Mouse (Mus musculus) midbrain, embryonic 13.5 days (tissue): Measurements from ENCODE around the gene Tmem150c. TPM values are rescaled to one million over a fixed set of nuclear protein-coding genes. Genes with fewer than 3 reads are reported as not detected.

Experiments used
- ATAC-seq: fragments of 200-750 bp; cut with Nextera tagmentation; 2 replicates; pipeline ENCODE4 v1.8.0; 2017; ENCODE audit warnings: mild to moderate bottlenecking, moderate TSS enrichment, moderate library complexity
- H3K27ac ChIP-seq: fragments of 300-500 bp; sonication (generic); 2 replicates; pipeline ENCODE4 v1.5.1; 2015; ENCODE audit warnings: inconsistent platforms, mild to moderate bottlenecking, moderate library complexity
- H3K27me3 ChIP-seq: fragments of 300-500 bp; sonication (generic); 2 replicates; pipeline ENCODE4 v1.6.1; 2015; ENCODE audit warnings: mild to moderate bottlenecking, inconsistent platforms
- H3K36me3 ChIP-seq: fragments of 300-500 bp; sonication (generic); 2 replicates; pipeline ENCODE4 v1.6.1; 2015; ENCODE audit warnings: mild to moderate bottlenecking, inconsistent platforms
- H3K4me1 ChIP-seq: fragments of 300-500 bp; sonication (generic); replicated peaks from 2 replicates; pipeline ENCODE4 v1.6.1; 2015; ENCODE audit warnings: inconsistent platforms
- H3K4me2 ChIP-seq: fragments of 300-500 bp; sonication (generic); replicated peaks from 2 replicates; pipeline ENCODE4 v1.6.1; 2015; ENCODE audit warnings: moderate library complexity, mild to moderate bottlenecking, inconsistent platforms
- H3K4me3 ChIP-seq: fragments of 300-500 bp; sonication (generic); replicated peaks from 2 replicates; pipeline ENCODE4 v1.5.1; 2015; ENCODE audit warnings: mild to moderate bottlenecking, inconsistent platforms
- H3K9ac ChIP-seq: fragments of 300-500 bp; sonication (generic); replicated peaks from 2 replicates; pipeline ENCODE4 v1.6.1; 2015; ENCODE audit warnings: mild to moderate bottlenecking, inconsistent platforms
- H3K9me3 ChIP-seq: fragments of 300-500 bp; sonication (generic); 2 replicates; pipeline ENCODE4 v1.6.1; 2016; ENCODE audit warnings: mild to moderate bottlenecking, inconsistent platforms
- WGBS: fragments of 180-500 bp; shearing (Covaris S2); methylation state at CpG from one replicate; pipeline ENCODE4 v1.1.7; 2015; 5-methylcytosine and 5-hydroxymethylcytosine counted together
- polyA plus RNA-seq: library from polyadenylated mRNA; unstranded; fragments of >200 nt; fragmentation: Nextera tagmentation; extraction: Ambion mirVana; gene quantifications from 2 replicates; pipeline ENCODE4 v1.2.1, GENCODE M21; 2015

Gene Tmem150c
- polyA plus RNA-seq, 1 experiment from 2014 or later = 17.7 TPM

DNA sequence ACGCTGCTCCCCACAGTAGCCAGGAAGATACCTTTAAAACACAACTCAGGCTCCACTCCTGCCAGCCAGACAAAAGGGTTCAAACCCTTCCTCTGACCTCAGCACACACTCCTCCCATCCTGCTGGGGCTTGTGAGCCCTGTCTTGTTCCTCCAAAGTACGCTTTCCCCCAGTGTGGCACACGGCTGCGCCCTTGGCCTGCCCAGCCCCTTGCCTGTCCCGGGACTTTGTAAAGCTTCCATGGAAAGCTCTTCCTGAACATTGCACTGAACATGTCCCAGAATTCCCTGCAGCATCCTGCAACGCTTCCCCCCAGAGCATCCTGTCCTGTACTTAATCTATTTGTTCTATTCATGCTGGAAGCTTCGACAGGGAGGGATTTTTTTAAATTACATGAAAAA, 38.4 kb downstream of the Tmem150c start:
- H3K36me3 ChIP-seq = no peaks in the 10 kb centered on the region
- H3K27ac ChIP-seq = peak overlapping the region; percentile 64; the same call in 1 of the 2 replicates
- peak overlapping the region; percentile 30 for H3K4me3 ChIP-seq
- no peak for ATAC-seq
- peaks cover 23% of the 10 kb centered on the region for H3K4me1 ChIP-seq
- H3K9me3 ChIP-seq = no peaks in the 10 kb centered on the region
- H3K27me3 ChIP-seq = no peaks in the 10 kb centered on the region
- H3K4me2 ChIP-seq = peak overlapping the region; percentile 51
- peak overlapping the region; percentile 58; the same call in 1 of the 2 replicates for H3K9ac ChIP-seq
- 31% methylated on average over 7 of the region's 7 CpGs for WGBS

DNA sequence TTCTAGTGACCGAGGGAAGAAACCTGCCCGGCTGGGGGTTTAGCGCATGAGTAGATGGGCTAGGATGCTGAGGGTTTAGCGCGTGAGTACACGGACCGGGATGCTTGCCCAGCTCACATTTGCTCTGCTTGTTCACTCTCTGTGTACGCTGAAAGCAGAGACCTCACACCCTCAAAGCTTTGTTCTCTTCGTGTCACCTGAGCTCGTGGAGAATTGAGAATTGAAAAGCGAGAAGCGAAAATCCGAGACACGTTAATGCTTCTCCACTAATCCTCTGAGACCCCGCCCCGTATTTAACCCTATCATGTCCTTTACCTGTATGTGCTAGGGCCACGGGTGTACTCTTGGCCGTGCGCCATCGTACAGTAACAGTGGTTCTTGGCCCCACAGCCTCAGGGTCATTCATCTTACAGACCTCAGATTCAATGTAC, 38.9 kb downstream of the Tmem150c start:
- Histone ChIP-seq H3K4me3 (peak overlapping the region; percentile 30), H3K27ac (peak overlapping the region; percentile 64), H3K36me3 (no peaks in the 10 kb centered on the region), H3K4me1 (peaks cover 23% of the 10 kb centered on the region), H3K27me3 (no peaks in the 10 kb centered on the region), H3K9ac (peak overlapping the region; percentile 58), H3K4me2 (peak overlapping the region; percentile 51), H3K9me3 (no peaks in the 10 kb centered on the region)
- WGBS = 4% methylated on average over 20 of the region's 20 CpGs
- ATAC-seq = peak; percentile 62

DNA sequence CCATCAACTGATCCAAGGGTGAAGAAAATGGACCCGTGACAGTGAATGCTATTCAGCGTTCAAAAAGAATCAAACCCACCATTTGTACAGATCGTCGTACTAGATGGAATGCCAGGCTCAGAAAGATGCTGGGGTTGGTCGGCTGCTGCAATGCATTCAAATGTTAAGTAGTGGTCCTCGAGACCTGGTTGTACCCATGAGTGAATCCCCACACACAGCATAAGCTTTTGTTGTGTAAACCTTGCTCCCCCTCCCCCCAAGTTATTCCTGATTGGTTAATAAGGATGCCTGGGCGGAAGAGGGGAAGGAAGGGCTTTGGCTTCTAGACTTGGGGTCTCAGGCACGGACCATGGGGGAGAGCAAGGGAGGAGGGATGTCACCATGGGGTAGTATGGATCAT, 40.3 kb downstream of the Tmem150c start:
- ATAC-seq = no peak
- H3K9me3 ChIP-seq = no peaks in the 10 kb centered on the region
- 36% methylated on average over 8 of the region's 8 CpGs for WGBS
- no peaks in the 10 kb centered on the region for H3K27me3 ChIP-seq
- H3K4me2 ChIP-seq = no peak overlapping the region
- peaks cover 24% of the 10 kb centered on the region for H3K4me1 ChIP-seq
- H3K9ac ChIP-seq = no peak overlapping the region
- H3K27ac ChIP-seq = no peak overlapping the region
- H3K4me3 ChIP-seq = no peak overlapping the region
- no peaks in the 10 kb centered on the region for H3K36me3 ChIP-seq

DNA sequence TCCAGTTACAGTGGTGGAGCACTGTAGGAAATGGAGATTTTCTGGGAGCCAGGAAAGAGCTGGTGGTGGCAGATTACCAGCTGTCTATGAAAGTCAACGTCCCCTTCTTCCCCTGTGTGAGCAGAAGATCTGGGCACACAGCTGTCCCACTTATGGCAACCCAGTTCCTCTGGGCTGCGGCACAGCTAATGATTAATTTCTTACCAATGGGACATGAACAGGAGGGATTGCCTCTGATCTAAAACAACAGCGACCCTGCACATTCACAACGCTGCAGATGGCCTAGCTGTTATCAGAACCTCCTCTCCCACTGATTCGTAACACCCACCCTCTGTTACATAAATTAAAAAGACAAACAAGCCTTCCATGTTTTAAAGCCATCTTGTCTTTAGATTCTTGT, 46.2 kb downstream of the Tmem150c start:
- H3K9ac ChIP-seq = no peak overlapping the region
- H3K4me3 ChIP-seq = no peak overlapping the region
- H3K36me3 ChIP-seq = no peaks in the 10 kb centered on the region
- 52% methylated on average over 5 of the region's 5 CpGs for WGBS
- H3K27ac ChIP-seq = no peak overlapping the region; the same call in 1 of the 2 replicates
- H3K9me3 ChIP-seq = no peaks in the 10 kb centered on the region
- ATAC-seq = no peak; the same call in 1 of the 2 replicates
- H3K4me1 ChIP-seq = peaks cover 20% of the 10 kb centered on the region
- no peak overlapping the region for H3K4me2 ChIP-seq
- no peaks in the 10 kb centered on the region for H3K27me3 ChIP-seq

DNA sequence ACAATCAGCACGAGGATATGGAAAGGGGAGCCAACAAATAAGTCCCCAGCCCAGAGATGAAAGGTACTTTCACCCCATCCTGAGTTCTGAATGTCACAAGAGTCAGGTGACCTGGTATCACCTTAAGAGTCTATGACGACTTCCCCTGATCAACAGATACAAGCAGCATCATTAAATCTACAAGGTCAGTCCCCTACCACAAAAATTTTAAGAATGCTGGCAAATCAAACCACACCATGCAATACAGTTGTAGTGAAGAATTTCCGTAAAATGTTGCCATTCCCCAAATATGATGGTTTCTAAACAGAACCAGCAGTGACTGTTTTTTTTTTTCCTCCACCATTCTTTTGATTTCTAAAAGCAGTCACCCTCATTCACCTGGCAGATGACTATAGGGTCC, 49.0 kb downstream of the Tmem150c start:
- Histone ChIP-seq H3K9me3 (no peaks in the 10 kb centered on the region), H3K4me2 (no peak overlapping the region), H3K36me3 (no peaks in the 10 kb centered on the region), H3K4me1 (peaks cover 18% of the 10 kb centered on the region), H3K9ac (no peak overlapping the region), H3K4me3 (no peak overlapping the region), H3K27ac (no peak overlapping the region), H3K27me3 (no peaks in the 10 kb centered on the region)
- WGBS = 87% methylated on average over 3 of the region's 3 CpGs
- ATAC-seq = no peak

DNA sequence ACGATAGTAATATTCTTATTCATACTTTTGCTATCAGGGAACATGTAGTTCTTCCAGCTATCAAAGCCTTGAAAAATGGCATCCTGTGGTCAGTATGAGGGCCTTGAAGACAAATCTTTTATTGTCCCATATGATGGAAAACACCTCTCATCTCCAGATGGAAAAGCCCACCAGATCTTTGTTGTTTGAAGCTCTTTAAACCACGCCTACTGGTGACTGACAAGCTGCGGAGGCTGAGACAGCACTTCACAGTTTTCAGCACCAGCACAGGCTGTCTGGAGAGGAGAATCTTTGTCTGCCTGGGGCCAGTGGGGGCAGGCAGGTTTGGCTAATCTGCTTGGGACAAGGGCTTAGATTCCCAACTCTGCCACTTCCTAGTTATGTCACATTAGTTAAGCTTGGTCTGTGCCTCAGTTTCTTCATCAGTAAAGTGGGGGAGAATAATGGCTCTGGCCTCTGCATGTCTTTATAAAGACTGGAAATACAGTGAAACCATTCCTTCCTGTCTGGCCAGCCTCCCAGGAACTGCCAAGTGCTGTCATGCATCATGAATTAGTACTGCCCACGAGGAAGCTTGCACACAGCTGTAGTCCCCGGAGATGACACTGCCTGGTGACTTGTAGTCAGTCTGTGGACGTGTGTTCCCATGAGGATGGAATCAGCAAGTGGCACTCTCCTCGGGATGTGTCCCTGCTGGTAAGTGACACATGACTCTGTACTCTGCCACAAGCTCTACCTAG, 49.9 kb downstream of the Tmem150c start:
- Histone ChIP-seq H3K27me3 (no peaks in the 10 kb centered on the region), H3K4me1 (peaks cover 18% of the 10 kb centered on the region), H3K9ac (no peak overlapping the region), H3K27ac (no peak overlapping the region), H3K9me3 (no peaks in the 10 kb centered on the region), H3K36me3 (no peaks in the 10 kb centered on the region), H3K4me2 (no peak overlapping the region), H3K4me3 (no peak overlapping the region)
- 64% methylated on average over 7 of the region's 7 CpGs for whole genome bisulfite sequencing
- ATAC-seq = no peak

DNA sequence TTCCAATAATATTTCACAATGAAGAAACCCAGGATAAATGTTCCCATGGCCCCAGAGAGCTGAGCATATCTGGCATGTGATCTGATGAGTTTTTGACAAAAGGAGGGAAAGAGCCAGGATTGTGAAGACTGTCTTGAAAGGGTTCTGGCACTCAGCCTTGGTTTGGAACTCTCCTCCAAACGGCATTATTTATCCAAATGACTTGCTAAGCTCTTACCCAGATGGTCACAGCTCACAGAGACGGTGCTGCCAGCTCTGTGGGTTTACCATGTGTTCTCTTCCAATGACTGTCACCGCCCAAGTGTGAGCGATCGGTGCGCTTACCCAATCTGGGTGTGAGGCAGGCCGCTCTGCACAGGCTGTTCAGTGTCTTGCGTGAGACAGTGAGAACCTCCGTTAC, 50.7 kb downstream of the Tmem150c start:
- Histone ChIP-seq H3K27me3 (no peaks in the 10 kb centered on the region), H3K36me3 (no peaks in the 10 kb centered on the region), H3K9me3 (no peaks in the 10 kb centered on the region), H3K9ac (no peak overlapping the region), H3K4me3 (no peak overlapping the region), H3K4me1 (peaks cover 13% of the 10 kb centered on the region), H3K27ac (no peak overlapping the region), H3K4me2 (no peak overlapping the region)
- peak; percentile 69 for ATAC-seq
- WGBS = 73% methylated on average over 9 of the region's 9 CpGs

DNA sequence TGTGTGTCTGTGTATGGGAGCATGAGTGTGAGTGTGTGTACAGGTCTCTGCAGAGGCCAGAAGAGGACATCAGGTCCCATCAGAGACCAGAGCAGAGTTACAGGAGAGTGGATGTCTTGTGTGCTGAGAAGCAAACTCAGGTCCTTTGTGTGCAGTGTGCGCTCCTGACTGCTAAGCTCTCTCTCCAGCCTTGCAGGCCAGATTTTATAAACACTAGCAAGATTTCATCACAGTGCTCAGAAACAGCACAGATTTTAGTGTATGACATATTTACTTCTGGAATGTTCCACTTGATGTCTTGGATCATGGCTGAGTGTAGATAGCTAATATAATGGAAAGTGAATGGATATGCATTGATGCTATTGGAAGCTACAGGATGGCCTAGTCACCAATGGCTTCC, 57.2 kb downstream of the Tmem150c start:
- no peaks in the 10 kb centered on the region for H3K4me1 ChIP-seq
- WGBS = 95% methylated on average over 1 of the region's 1 CpGs

DNA sequence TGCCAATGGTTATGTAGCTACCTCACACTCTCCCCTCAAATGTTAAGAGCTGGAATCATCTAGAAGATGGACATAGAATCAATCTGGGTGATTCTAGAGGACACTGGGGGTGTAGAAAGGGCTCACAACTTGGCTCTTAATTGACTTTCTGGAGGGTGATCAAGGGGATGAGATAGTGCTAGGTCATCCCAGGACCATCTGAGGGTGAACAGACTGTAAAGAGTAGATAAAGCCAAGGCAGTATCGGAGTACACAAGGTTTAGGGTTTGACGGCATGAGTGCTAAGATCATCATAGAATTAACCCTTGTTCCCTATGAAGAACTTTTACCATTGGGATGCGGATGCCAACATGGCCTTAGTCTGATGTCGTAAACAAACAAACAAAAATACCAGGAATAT, 61.6 kb downstream of the Tmem150c start:
- no peak overlapping the region for H3K4me2 ChIP-seq
- no peak for ATAC-seq

More for the DNA sequence above, 57.2 kb downstream of the Tmem150c start:
- Histone ChIP-seq H3K27ac (no peak overlapping the region), H3K27me3 (no peaks in the 10 kb centered on the region), H3K4me3 (no peak overlapping the region), H3K4me2 (no peak overlapping the region), H3K9me3 (no peaks in the 10 kb centered on the region), H3K36me3 (no peaks in the 10 kb centered on the region), H3K9ac (no peak overlapping the region)
- no peak for ATAC-seq

DNA sequence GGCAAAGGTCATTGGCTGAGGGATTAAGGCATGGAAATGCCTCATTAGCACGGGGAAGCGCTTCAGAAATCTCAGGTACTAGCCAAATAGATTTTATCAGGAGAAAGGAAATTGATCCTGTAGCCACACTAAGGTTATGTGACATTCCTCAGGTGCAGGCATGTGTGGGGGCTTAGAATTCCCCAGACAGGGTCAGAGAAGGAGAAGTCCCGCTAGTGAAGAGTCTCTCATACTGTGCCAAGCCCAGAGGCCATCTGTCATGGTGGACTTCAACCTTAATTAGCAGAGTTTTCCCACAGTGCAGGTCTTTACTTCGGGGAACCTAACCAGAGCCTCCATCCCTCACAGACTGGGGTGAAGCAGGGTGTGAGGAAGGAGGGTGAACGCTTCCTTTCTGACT, 62.7 kb downstream of the Tmem150c start:
- H3K4me1 ChIP-seq = peaks cover 4% of the 10 kb centered on the region
- ATAC-seq = no peak
- H3K4me3 ChIP-seq = no peak overlapping the region
- H3K27me3 ChIP-seq = no peaks in the 10 kb centered on the region
- no peaks in the 10 kb centered on the region for H3K36me3 ChIP-seq
- H3K9me3 ChIP-seq = no peaks in the 10 kb centered on the region
- no peak overlapping the region for H3K9ac ChIP-seq
- 69% methylated on average over 5 of the region's 5 CpGs for WGBS
- H3K27ac ChIP-seq = no peak overlapping the region
- no peak overlapping the region for H3K4me2 ChIP-seq

More for the DNA sequence above, 61.6 kb downstream of the Tmem150c start:
- Histone ChIP-seq H3K36me3 (no peaks in the 10 kb centered on the region), H3K4me1 (no peaks in the 10 kb centered on the region), H3K4me3 (no peak overlapping the region), H3K9me3 (no peaks in the 10 kb centered on the region), H3K9ac (no peak overlapping the region), H3K27me3 (no peaks in the 10 kb centered on the region), H3K27ac (no peak overlapping the region)
- 99% methylated on average over 4 of the region's 4 CpGs for WGBS

DNA sequence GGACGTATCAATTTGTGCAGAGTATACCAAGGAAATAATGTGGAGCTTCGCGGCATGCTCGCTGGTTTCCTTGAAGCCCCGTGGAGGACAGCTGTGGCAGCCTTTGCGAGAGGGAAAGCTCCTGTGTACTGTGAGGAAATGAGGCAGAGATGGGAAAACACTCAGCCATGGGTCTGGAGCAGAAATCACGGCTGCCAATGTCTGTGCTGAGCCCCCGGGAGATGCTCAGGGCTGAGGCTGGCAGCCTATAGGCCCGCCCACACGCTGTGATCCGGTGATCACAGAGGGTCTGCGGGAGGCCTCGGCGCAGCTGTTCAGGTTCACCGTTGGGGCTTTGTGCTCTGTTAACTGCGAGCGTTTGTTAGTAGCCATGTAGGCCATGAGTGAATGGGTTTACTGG, 68.0 kb downstream of the Tmem150c start:
- WGBS = 6% methylated on average over 17 of the region's 17 CpGs
- Histone ChIP-seq H3K4me3 (peak overlapping the region; percentile 3; the same call in 1 of the 2 replicates), H3K4me2 (peak overlapping the region; percentile 50)

DNA sequence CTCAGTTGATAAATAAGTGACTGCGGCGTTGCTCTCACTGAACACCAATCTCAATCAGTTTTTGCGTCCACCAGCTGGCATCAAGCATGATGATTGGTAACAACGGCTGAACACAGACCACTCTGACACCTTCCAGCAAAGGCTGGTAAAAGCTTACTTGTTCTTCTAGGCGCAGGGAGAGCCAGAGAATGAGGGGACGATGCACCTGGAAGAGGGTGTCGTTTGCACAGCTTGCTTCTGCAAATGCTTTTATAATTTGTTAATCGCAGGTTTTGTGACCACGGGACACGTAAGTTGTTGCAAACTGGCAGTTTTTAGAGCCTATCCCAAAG, 68.4 kb downstream of the Tmem150c start:
- Histone ChIP-seq H3K27ac (peak overlapping the region; percentile 87), H3K4me3 (peak overlapping the region; percentile 3), H3K4me1 (peaks cover 24% of the 10 kb centered on the region), H3K9me3 (no peaks in the 10 kb centered on the region), H3K9ac (peak overlapping the region; percentile 54; the same call in 1 of the 2 replicates), H3K36me3 (no peaks in the 10 kb centered on the region), H3K27me3 (no peaks in the 10 kb centered on the region), H3K4me2 (peak overlapping the region; percentile 50)
- 33% methylated on average over 10 of the region's 10 CpGs for WGBS
- peak; percentile 57 for ATAC-seq

More for the DNA sequence above, 68.0 kb downstream of the Tmem150c start:
- ATAC-seq = peak; percentile 95
- Histone ChIP-seq H3K36me3 (no peaks in the 10 kb centered on the region), H3K9ac (peak overlapping the region; percentile 54), H3K27ac (peak overlapping the region; percentile 87), H3K27me3 (no peaks in the 10 kb centered on the region), H3K9me3 (no peaks in the 10 kb centered on the region), H3K4me1 (peaks cover 24% of the 10 kb centered on the region)
